Mouse (Mus musculus) MEL (cell line): ENCODE data around the gene Drosha. TPM values are rescaled to one million over a fixed set of nuclear protein-coding genes. Genes with fewer than 3 reads are reported as not detected.

ENCODE experiments used
- DNase-seq: peaks from one replicate; pipeline ENCODE4 v3.0.0; 2011; ENCODE audit warnings: low read depth, low spot score
- H3K27ac ChIP-seq: 2 replicates; pipeline ENCODE4 v1.5.1; 2012; ENCODE audit warnings: low read depth, mild to moderate bottlenecking, control low read depth, low read length, moderate library complexity; ENCODE audit not compliant: control insufficient read depth
- H3K27me3 ChIP-seq, 2 experiments: fragments of 150-350 bp in 1 of 2; sonication (generic) in 1 of 2; 2 replicates each; pipeline ENCODE4 v1.6.1; 2012; ENCODE audit warnings: low read length in 2 of 2, mild to moderate bottlenecking in 2 of 2, improper control_type of control experiment in 1 of 2, moderate library complexity in 1 of 2; ENCODE audit not compliant: insufficient read depth in 2 of 2, control insufficient read depth in 1 of 2
- H3K36me3 ChIP-seq, 2 experiments: 2 replicates each; pipeline ENCODE4 v1.6.1; 2012 to 2014; ENCODE audit warnings: low read length in 2 of 2, improper control_type of control experiment in 1 of 2, inconsistent platforms in 1 of 2, mild to moderate bottlenecking in 1 of 2; ENCODE audit not compliant: insufficient read depth in 2 of 2, control insufficient read depth in 1 of 2
- H3K4me1 ChIP-seq, 2 experiments: fragments of 150-350 bp in 1 of 2; sonication (generic) in 1 of 2; 2 replicates each; pipeline ENCODE4 v1.6.1; 2012; ENCODE audit warnings: low read length in 2 of 2, improper control_type of control experiment in 1 of 2, mild to moderate bottlenecking in 1 of 2; ENCODE audit not compliant: insufficient read depth in 2 of 2, control insufficient read depth in 1 of 2
- H3K4me3 ChIP-seq, 2 experiments: fragments of 150-350 bp in 1 of 2; sonication (generic) in 1 of 2; 2 replicates each; pipeline ENCODE4 v1.5.1; 2012; ENCODE audit warnings: low read depth in 2 of 2, low read length in 2 of 2, mild to moderate bottlenecking in 2 of 2, moderate library complexity in 2 of 2, control low read depth in 1 of 2, improper control_type of control experiment in 1 of 2; ENCODE audit not compliant: control insufficient read depth in 1 of 2, insufficient read depth in 1 of 2
- H3K79me2 ChIP-seq: 2 replicates; pipeline ENCODE4 v1.6.1; 2012; ENCODE audit warnings: mild to moderate bottlenecking, low read length, moderate library complexity; ENCODE audit not compliant: control insufficient read depth, poor library complexity, insufficient read depth
- H3K9ac ChIP-seq: 2 replicates; pipeline ENCODE4 v1.6.1; 2012; ENCODE audit warnings: low read depth, mild to moderate bottlenecking, control low read depth, low read length, moderate library complexity; ENCODE audit not compliant: control insufficient read depth, poor library complexity, severe bottlenecking
- H3K9me3 ChIP-seq: fragments of 150-350 bp; sonication (generic); replicated peaks from 2 replicates; pipeline ENCODE4 v1.6.1; 2012; ENCODE audit warnings: mild to moderate bottlenecking, low read length, improper control_type of control experiment, moderate library complexity; ENCODE audit not compliant: insufficient read depth
- CHD1 ChIP-seq: IDR thresholded peaks from 2 replicates; pipeline ENCODE4 v1.6.1; 2012; ENCODE audit warnings: low read depth, mild to moderate bottlenecking, inconsistent platforms, low read length, improper control_type of control experiment
- CHD2 ChIP-seq: IDR thresholded peaks from 2 replicates; pipeline ENCODE4 v1.6.1; 2011; ENCODE audit warnings: low read length, improper control_type of control experiment
- E2F4 ChIP-seq: IDR thresholded peaks from 2 replicates; pipeline ENCODE4 v1.6.1; 2011; ENCODE audit warnings: low read depth, low read length, improper control_type of control experiment, borderline replicate concordance
- EP300 ChIP-seq, 2 experiments: IDR thresholded peaks; 2 replicates each; pipeline ENCODE4 v1.6.1; 2011; ENCODE audit warnings: improper control_type of control experiment in 2 of 2, low read length in 2 of 2, low read depth in 1 of 2, mild to moderate bottlenecking in 1 of 2
- ETS1 ChIP-seq: IDR thresholded peaks from 2 replicates; pipeline ENCODE4 v1.6.1; 2012; ENCODE audit warnings: low read depth, mild to moderate bottlenecking, inconsistent platforms, low read length, improper control_type of control experiment, moderate library complexity
- GABPA ChIP-seq: IDR thresholded peaks from 2 replicates; pipeline ENCODE4 v1.6.1; 2012; ENCODE audit warnings: low read depth, mild to moderate bottlenecking, inconsistent platforms, low read length, improper control_type of control experiment, moderate library complexity
- HCFC1 ChIP-seq: IDR thresholded peaks from 2 replicates; pipeline ENCODE4 v1.6.1; 2012; ENCODE audit warnings: low read depth, mild to moderate bottlenecking, inconsistent platforms, low read length, improper control_type of control experiment, moderate library complexity
- KAT2A ChIP-seq: conservative IDR thresholded peaks from 2 replicates; pipeline ENCODE4 v1.6.1; 2012; ENCODE audit warnings: low read depth, low read length, improper control_type of control experiment, inconsistent platforms
- MAZ ChIP-seq: IDR thresholded peaks from 2 replicates; pipeline ENCODE4 v1.6.1; 2012; ENCODE audit warnings: low read depth, mild to moderate bottlenecking, inconsistent platforms, low read length, improper control_type of control experiment
- MXI1 ChIP-seq: IDR thresholded peaks from 2 replicates; pipeline ENCODE4 v1.6.1; 2011; ENCODE audit warnings: mild to moderate bottlenecking, low read depth, low read length, improper control_type of control experiment
- MYB ChIP-seq: IDR thresholded peaks from 2 replicates; pipeline ENCODE4 v1.6.1; 2011; ENCODE audit warnings: mild to moderate bottlenecking, low read depth, low read length, improper control_type of control experiment
- POLR2A ChIP-seq, 2 experiments: IDR thresholded peaks; 2 replicates each; pipeline ENCODE4 v1.6.1; 2011 to 2012; ENCODE audit warnings: low read length in 2 of 2, mild to moderate bottlenecking in 2 of 2, control low read depth in 1 of 2, improper control_type of control experiment in 1 of 2, low read depth in 1 of 2, moderate library complexity in 1 of 2; ENCODE audit not compliant: control insufficient read depth in 1 of 2, insufficient read depth in 1 of 2, poor library complexity in 1 of 2
- SMC3 ChIP-seq: IDR thresholded peaks from 2 replicates; pipeline ENCODE4 v1.6.1; 2011; ENCODE audit warnings: low read depth, low read length, improper control_type of control experiment
- TAL1 ChIP-seq: IDR thresholded peaks from 2 replicates; pipeline ENCODE4 v1.6.1; 2012; ENCODE audit warnings: mild to moderate bottlenecking, inconsistent platforms, low read length, moderate library complexity, mixed read lengths
- TBP ChIP-seq: IDR thresholded peaks from 2 replicates; pipeline ENCODE4 v1.8.0; 2011; ENCODE audit warnings: low read depth, low read length, improper control_type of control experiment
- TCF12 ChIP-seq: IDR thresholded peaks from 2 replicates; pipeline ENCODE4 v1.6.1; 2014; ENCODE audit warnings: low read depth, mild to moderate bottlenecking, inconsistent platforms, low read length, improper control_type of control experiment, moderate library complexity
- UBTF ChIP-seq: IDR thresholded peaks from 2 replicates; pipeline ENCODE4 v1.6.1; 2012; ENCODE audit warnings: low read depth, mild to moderate bottlenecking, inconsistent platforms, low read length, improper control_type of control experiment, moderate library complexity, borderline replicate concordance; ENCODE audit not compliant: insufficient read depth
- USF2 ChIP-seq, 2 experiments: IDR thresholded peaks; 2 replicates each; pipeline ENCODE4 v1.6.1; 2011 to 2012; ENCODE audit warnings: improper control_type of control experiment in 2 of 2, low read length in 2 of 2, borderline replicate concordance in 1 of 2, inconsistent platforms in 1 of 2, low read depth in 1 of 2, mild to moderate bottlenecking in 1 of 2; ENCODE audit not compliant: insufficient read depth in 1 of 2
- ZC3H11A ChIP-seq: IDR thresholded peaks from 2 replicates; pipeline ENCODE4 v1.6.1; 2012; ENCODE audit warnings: low read depth, mild to moderate bottlenecking, inconsistent platforms, low read length, improper control_type of control experiment
- ZKSCAN1 ChIP-seq: IDR thresholded peaks from 2 replicates; pipeline ENCODE4 v1.6.1; 2012; ENCODE audit warnings: low read depth, mild to moderate bottlenecking, inconsistent platforms, low read length, improper control_type of control experiment, moderate library complexity
- ZMIZ1 ChIP-seq: IDR thresholded peaks from 2 replicates; pipeline ENCODE4 v1.6.1; 2012; ENCODE audit warnings: low read depth, mild to moderate bottlenecking, inconsistent platforms, low read length, improper control_type of control experiment, moderate library complexity
- polyA plus RNA-seq, 2 experiments: library from polyadenylated mRNA; stranded (reverse) in 1 of 2; unstranded in 1 of 2; fragments of >175 nt in 1 of 2; fragments of >200 nt in 1 of 2; gene quantifications; 2 replicates each; pipeline versions ENCODE4 v1.2.1 to v1.2.4; 2012; ENCODE audit warnings: low replicate concordance in 2 of 2, low read depth in 1 of 2; ENCODE audit not compliant: insufficient read length in 2 of 2, insufficient read depth in 1 of 2, missing spikeins in 1 of 2
- total RNA-seq: library from RNA; depleted of rRNA; stranded (reverse); fragments of 300-350 nt; gene quantifications from 2 replicates; pipeline ENCODE4 v1.2.3, GENCODE M21; 2012

Gene Drosha
- total and polyA plus RNA-seq, 3 experiments = 43.3 to 482 (median 96.9) TPM

GRCm38 (mm10) chr15:12875442-12876176 is 51.0 kb downstream of the Drosha start:
- H3K36me3 ChIP-seq = peaks cover 0 to 12% of the 10 kb centered on the region in 2 experiments; a peak in 2 of 4 replicates
- H3K79me2 ChIP-seq = no peaks in the 10 kb centered on the region
- no peaks in the 10 kb centered on the region for H3K4me1 ChIP-seq
- no peak overlapping the region for H3K9ac ChIP-seq
- TF ChIP-seq E2F4 (no peak), ETS1 (no peak), TAL1 (no peak), ZMIZ1 (no peak), USF2 (IDR thresholded peaks at IDR 0.05; ENCODE audit: borderline replicate concordance in 1 of 2, insufficient read depth in 1 of 2, low read depth in 1 of 2, low read length in 2 of 2) (no peak), HCFC1 (no peak), MYB (no peak), CHD2 (no peak), TCF12 (no peak), TBP (no peak), POLR2A (IDR thresholded peaks at IDR 0.05; ENCODE audit: control insufficient read depth in 1 of 2, insufficient read depth in 1 of 2, low read depth in 1 of 2, low read length in 2 of 2, poor library complexity in 1 of 2) (no peak), CHD1 (no peak), MXI1 (no peak), KAT2A (no peak), EP300 (IDR thresholded peaks at IDR 0.05; ENCODE audit: low read depth in 1 of 2, low read length in 2 of 2) (no peak), ZKSCAN1 (no peak), SMC3 (no peak), UBTF (no peak), MAZ (no peak), ZC3H11A (no peak)
- TF ChIP-seq, all 39 proteins: peak for 0
- no peak for DNase-seq
- no peaks in the 10 kb centered on the region for H3K27me3 ChIP-seq
- H3K4me3 ChIP-seq = no peak overlapping the region
- no peaks in the 10 kb centered on the region for H3K9me3 ChIP-seq
- no peak overlapping the region for H3K27ac ChIP-seq

DNA sequence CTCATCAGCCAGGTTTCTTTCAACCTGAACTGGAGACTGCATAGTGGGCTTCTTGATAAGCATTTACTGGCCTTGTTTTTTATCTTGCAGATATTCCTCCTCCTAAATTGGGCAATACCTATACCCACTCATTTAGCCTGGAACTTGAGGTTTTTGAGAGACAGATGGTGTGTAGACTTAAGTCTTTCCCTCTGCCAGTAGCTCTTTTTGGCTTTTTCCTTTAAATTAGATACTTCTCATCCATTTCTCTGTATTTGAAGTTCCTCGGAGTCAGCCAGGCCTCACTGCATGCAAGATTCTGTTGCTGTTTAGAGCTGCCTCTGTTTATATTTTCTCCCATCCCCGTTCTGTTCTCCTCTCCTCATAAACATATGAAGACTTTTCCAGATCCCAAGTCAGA is 51.7 kb downstream of the Drosha start:
- H3K4me3 ChIP-seq = no peak overlapping the region
- TF ChIP-seq EP300 (IDR thresholded peaks at IDR 0.05; ENCODE audit: low read depth in 1 of 2, low read length in 2 of 2) (no peak), GABPA (no peak), POLR2A (IDR thresholded peaks at IDR 0.05; ENCODE audit: control insufficient read depth in 1 of 2, insufficient read depth in 1 of 2, low read depth in 1 of 2, low read length in 2 of 2, poor library complexity in 1 of 2) (no peak)
- no peaks in the 10 kb centered on the region for H3K9me3 ChIP-seq
- H3K27me3 ChIP-seq = no peaks in the 10 kb centered on the region
- no peak overlapping the region for H3K27ac ChIP-seq
- H3K79me2 ChIP-seq = no peaks in the 10 kb centered on the region
- no peak overlapping the region for H3K9ac ChIP-seq
- no peak for DNase-seq
- H3K4me1 ChIP-seq = no peaks in the 10 kb centered on the region
- H3K36me3 ChIP-seq = peaks cover 0 to 11% of the 10 kb centered on the region in 2 experiments; a peak in 2 of 4 replicates
